Mouse (Mus musculus) ES-Bruce4 (cell line): ENCODE measurements at regions not wholly inside any gene's neighbourhood (a gene's known extent, or its start where the extent isn't known, plus 50 kb on each side); places are given as distances from the start of the nearest gene placed in this dataset.

Source experiments
- H3K27ac ChIP-seq: 2 replicates; pipeline ENCODE4 v1.5.1; 2012; ENCODE audit warnings: low read length, inconsistent platforms; ENCODE audit not compliant: insufficient read depth
- H3K27me3 ChIP-seq: 2 replicates; pipeline ENCODE4 v1.6.1; 2012; ENCODE audit warnings: mild to moderate bottlenecking, low read length, inconsistent platforms; ENCODE audit not compliant: control insufficient read depth, poor library complexity, insufficient read depth, severe bottlenecking
- H3K36me3 ChIP-seq: 2 replicates; pipeline ENCODE4 v1.6.1; 2012; ENCODE audit warnings: inconsistent platforms, mild to moderate bottlenecking, low read length, moderate library complexity; ENCODE audit not compliant: control insufficient read depth, poor library complexity, insufficient read depth, severe bottlenecking
- H3K4me1 ChIP-seq: one replicate; pipeline ENCODE4 v1.8.1; 2011; ENCODE audit warnings: low read length; ENCODE audit not compliant: control insufficient read depth, insufficient read depth
- H3K4me3 ChIP-seq: 2 replicates; pipeline ENCODE4 v1.5.1; 2011; ENCODE audit warnings: low read depth, mild to moderate bottlenecking, low read length
- H3K9ac ChIP-seq: 2 replicates; pipeline ENCODE4 v1.6.1; 2012; ENCODE audit warnings: low read depth, mild to moderate bottlenecking, inconsistent platforms; ENCODE audit not compliant: poor library complexity, severe bottlenecking
- H3K9me3 ChIP-seq: replicated peaks from 2 replicates; pipeline ENCODE4 v1.6.1; 2012; ENCODE audit warnings: mild to moderate bottlenecking, low read length, inconsistent platforms; ENCODE audit not compliant: control insufficient read depth, poor library complexity, insufficient read depth, severe bottlenecking
- CTCF ChIP-seq: IDR thresholded peaks from one replicate; pipeline ENCODE4 v1.8.1; 2011; ENCODE audit warnings: low read depth, low read length
- EP300 ChIP-seq: IDR thresholded peaks from 2 replicates; pipeline ENCODE4 v1.6.1; 2011; ENCODE audit warnings: low read depth, low read length; ENCODE audit not compliant: insufficient read depth
- POLR2A ChIP-seq: IDR thresholded peaks from one replicate; pipeline ENCODE4 v1.8.1; 2011; ENCODE audit warnings: low read length; ENCODE audit not compliant: insufficient read depth

GRCm38 (mm10) chr10:118083035-118083720 lies 58.4 kb upstream of the Mdm1 start:
- Histone ChIP-seq H3K4me3 (no peak overlapping the region), H3K4me1 (no peaks in the 10 kb centered on the region), H3K9me3 (peaks cover 5% of the 10 kb centered on the region; the same call in 1 of the 2 replicates), H3K27ac (no peak overlapping the region), H3K9ac (no peak overlapping the region), H3K36me3 (no peaks in the 10 kb centered on the region), H3K27me3 (no peaks in the 10 kb centered on the region; the same call in 1 of the 2 replicates)
- TF ChIP-seq EP300 (no peak), POLR2A (no peak), CTCF (no peak)

DNA sequence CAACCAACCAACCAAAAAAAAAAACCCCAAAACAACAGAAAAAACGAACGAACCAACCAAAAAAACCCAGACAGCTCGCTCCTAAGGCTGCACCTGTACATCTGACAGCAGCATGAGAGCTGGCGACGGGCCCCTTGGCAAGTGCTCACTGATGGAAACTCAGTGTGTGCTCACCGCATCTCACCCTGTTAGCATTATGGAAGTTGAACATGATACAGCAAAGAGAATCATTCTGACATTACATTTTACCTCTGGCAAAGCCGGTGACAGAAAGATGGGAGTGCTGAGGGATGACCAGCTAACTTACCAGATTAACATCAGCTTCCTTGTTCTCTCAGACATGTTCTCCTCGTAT lies 57.9 kb upstream of the Mdm1 start:
- no peaks in the 10 kb centered on the region for H3K4me1 ChIP-seq
- H3K4me3 ChIP-seq = no peak overlapping the region
- peaks cover 5% of the 10 kb centered on the region; the same call in 1 of the 2 replicates for H3K9me3 ChIP-seq
- no peak overlapping the region for H3K27ac ChIP-seq
- TF ChIP-seq POLR2A (no peak), CTCF (no peak), EP300 (no peak)
- no peaks in the 10 kb centered on the region for H3K36me3 ChIP-seq
- no peaks in the 10 kb centered on the region; the same call in 1 of the 2 replicates for H3K27me3 ChIP-seq
- no peak overlapping the region for H3K9ac ChIP-seq

DNA sequence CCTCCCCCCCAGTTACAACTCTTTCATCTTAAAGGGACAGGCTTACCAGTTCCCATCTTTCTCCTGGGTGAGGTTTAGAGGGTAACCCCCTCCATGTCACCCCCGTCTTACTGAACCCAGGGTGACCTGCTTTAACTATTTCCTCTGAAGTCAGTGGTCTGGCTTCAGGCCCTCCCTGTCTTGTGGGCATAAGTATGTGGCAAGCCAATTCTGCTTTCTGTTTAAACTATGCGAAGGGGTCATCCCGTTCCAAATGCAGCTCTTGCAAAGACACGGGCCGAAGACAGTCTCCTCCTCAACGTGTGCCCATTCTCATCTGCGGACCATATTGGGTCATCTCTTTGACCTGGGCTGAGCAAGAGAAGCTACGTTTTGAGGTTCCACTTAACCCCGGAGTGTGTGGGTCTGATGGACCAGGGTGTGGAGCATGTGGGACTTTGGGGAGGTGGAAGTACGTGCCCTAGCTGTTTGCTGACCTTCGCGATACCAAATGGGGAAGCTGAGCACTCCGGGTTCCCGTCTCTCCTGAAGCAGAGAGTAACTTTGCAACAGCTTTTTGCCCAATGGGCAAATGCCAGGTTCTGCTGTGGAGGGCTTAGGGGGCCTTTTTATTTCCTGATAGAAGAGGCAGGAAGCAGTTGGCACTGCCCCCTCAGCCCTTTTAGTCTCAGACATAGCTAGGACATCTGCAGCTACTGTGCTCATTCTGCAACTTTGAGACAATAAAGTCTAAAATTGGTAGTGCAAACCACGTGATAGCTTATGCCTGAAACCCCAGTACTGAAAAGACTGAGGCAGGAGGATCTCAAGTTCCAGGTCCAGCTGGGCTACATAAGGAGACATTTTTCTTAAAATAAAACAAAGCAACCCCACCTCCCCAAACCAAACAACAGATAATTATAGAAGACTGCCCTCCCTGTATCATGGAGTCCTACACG lies 56.3 kb upstream of the Mdm1 start:
- TF ChIP-seq EP300 = no peak
- no peak for TF ChIP-seq CTCF
- TF ChIP-seq POLR2A = no peak
- no peaks in the 10 kb centered on the region for H3K27me3 ChIP-seq
- H3K9ac ChIP-seq = no peak overlapping the region
- no peak overlapping the region for H3K27ac ChIP-seq
- H3K36me3 ChIP-seq = no peaks in the 10 kb centered on the region
- no peaks in the 10 kb centered on the region for H3K9me3 ChIP-seq
- H3K4me3 ChIP-seq = no peak overlapping the region
- no peaks in the 10 kb centered on the region for H3K4me1 ChIP-seq

- no peaks in the 10 kb centered on the region for H3K9me3 ChIP-seq
- H3K27ac ChIP-seq = no peak overlapping the region
- H3K4me3 ChIP-seq = no peak overlapping the region
- TF ChIP-seq EP300 (no peak), POLR2A (no peak), CTCF (no peak)
- no peaks in the 10 kb centered on the region for H3K36me3 ChIP-seq
- H3K9ac ChIP-seq = no peak overlapping the region
- H3K4me1 ChIP-seq = no peaks in the 10 kb centered on the region
- H3K27me3 ChIP-seq = no peaks in the 10 kb centered on the region
Observed at GRCm38 (mm10) chr10:118087570-118088340, 53.9 kb upstream of the Mdm1 start.

- H3K9me3 ChIP-seq = no peaks in the 10 kb centered on the region
- H3K4me1 ChIP-seq = no peaks in the 10 kb centered on the region
- TF ChIP-seq POLR2A = no peak
- TF ChIP-seq EP300 = no peak
- TF ChIP-seq CTCF = no peak
- no peak overlapping the region for H3K4me3 ChIP-seq
- no peaks in the 10 kb centered on the region for H3K27me3 ChIP-seq
- H3K36me3 ChIP-seq = no peaks in the 10 kb centered on the region
- H3K27ac ChIP-seq = no peak overlapping the region
- no peak overlapping the region for H3K9ac ChIP-seq
Observed at GRCm38 (mm10) chr10:118088499-118088898, 53.1 kb upstream of the Mdm1 start.
